Mouse (Mus musculus) gastrocnemius, postnatal 10 days (tissue): Measurements from ENCODE around the gene Vmn2r70. TPM values are rescaled to one million over a fixed set of nuclear protein-coding genes. Genes with fewer than 3 reads are reported as not detected.

Experiments
- DNase-seq: peaks from one replicate; pipeline ENCODE4 v3.0.0; 2021; ENCODE audit warnings: mixed read lengths
- long read RNA-seq, 2 experiments: library from polyadenylated mRNA; stranded (forward); transcript quantifications; one replicate each; pipeline ENCODE4 v2.0.0; 2021
- total RNA-seq, 2 experiments: library from RNA; stranded (reverse); gene quantifications; 2 replicates each; pipeline ENCODE4 v1.2.3; 2021

Vmn2r70 gene
- not detected for total RNA-seq
- long read RNA-seq, experiment 1: 0 reads
- long read RNA-seq, experiment 2: 0 reads

DNA sequence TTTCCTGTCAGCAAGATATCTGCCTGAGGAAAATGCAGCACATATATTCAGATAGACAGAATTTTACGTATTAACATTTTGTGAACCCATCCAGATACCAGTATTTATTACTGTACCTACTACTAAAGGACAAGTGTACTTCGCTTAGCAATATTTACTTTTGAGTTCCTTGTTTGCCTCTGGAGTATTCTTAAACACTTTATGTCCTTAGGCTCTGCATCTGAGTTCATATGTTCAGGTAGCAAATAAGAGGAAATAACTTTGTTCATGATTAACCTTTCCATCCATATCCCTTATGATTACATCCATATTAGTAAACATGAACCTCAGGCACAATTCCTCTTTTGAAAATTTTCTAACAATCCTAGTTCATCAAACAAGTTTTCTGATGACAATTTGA is at the start of gene Vmn2r70:
Vmn2r70 (minus strand) TSS at position 101 of the 400 bp plus-strand sequence.
- no peak for DNase-seq

DNA sequence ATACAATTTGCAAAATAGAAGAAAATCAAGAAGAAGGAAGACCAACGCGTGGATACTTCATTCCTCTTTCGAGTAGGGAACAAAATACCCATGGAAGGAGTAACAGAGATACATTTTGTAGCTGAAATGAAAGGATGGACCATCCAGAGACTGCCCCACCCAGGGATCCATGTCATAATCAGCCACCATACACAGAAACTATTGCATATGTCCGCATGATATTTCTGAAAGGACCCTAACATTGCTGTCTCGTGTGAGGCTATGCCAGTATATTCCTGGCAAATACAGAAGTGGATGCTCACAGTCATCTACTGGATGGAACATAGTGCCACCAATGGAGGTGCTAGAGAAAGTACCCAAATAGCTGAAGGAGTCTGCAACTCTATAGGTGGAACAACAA is 6.2 kb downstream of the Vmn2r70 start, which contains the start of gene Vmn2r71:
Vmn2r71 (plus strand) TSS at position 301 of the 400 bp plus-strand sequence.
- DNase-seq: no peak

DNA sequence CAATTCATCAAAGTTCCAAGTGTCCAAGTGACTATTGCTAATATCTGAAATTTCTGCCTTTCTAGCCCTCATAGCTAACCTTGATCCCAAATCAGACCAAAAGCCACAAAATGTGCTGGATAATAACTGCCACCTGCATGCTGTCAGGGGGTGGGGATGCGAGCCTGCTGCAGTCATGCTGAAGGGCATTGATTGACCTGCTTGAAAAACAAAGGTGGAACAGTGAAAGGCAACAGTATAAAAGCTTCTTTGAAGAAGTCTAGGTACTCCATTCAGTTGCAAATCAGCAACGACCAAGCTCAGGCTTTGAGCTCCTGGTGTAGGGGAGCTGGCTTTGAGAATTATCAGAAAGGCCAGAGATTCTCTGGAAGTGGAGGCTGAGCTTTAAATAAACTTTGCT is 25.9 kb downstream of the Vmn2r70 start:
- no peak for DNase-seq

DNA sequence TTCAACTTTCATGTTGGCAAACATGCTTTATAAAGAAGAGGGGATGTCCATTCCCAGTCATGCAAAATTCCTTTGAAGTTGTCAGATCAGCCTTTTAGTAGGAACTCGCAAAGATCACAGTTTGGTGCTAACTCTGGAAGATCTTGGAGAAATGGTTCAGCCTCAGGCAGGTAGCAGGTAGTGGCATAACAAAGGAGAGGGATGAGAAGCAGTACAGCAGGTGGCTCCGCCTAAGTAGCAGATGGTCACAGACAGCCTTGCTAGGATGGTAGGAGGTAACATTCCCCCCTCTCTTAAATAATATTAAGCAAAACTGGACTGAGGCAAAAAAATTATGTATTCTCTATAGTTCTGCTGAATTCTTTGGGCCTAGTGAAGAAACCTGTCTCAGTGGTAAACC is 26.9 kb downstream of the Vmn2r70 start:
- no peak for DNase-seq

Other genes starting within 250 kb of the Vmn2r70 start
- not detected for gene Vmn2r69, start 153.3 kb downstream of the Vmn2r70 start, total RNA-seq
- not detected for gene Vmn2r71, start 6.1 kb downstream of the Vmn2r70 start, total RNA-seq
- not detected for gene Vmn2r72, start 185.9 kb upstream of the Vmn2r70 start, total RNA-seq